Mouse (Mus musculus) E14TG2a.4 (cell line): Measurements from ENCODE around the gene Pde4c.

ENCODE experiments used
- CTCF ChIP-seq: conservative IDR thresholded peaks from 2 replicates; pipeline ENCODE4 v1.5.1; 2014; ENCODE audit warnings: low read length
- NANOG ChIP-seq: IDR thresholded peaks from 2 replicates; pipeline ENCODE4 v1.6.1; 2014; ENCODE audit warnings: borderline replicate concordance, low read length, mixed read lengths
- POU5F1 ChIP-seq: IDR thresholded peaks from 2 replicates; pipeline ENCODE4 v1.6.1; 2014; ENCODE audit warnings: low read length, borderline replicate concordance

- TF ChIP-seq CTCF (no peak), POU5F1 (no peak), NANOG (no peak)
Measured at GRCm38 (mm10) chr8:70772890-70773289, 49.4 kb downstream of the Pde4c start.
